Mouse (Mus musculus) small intestine, adult 10 weeks (tissue): ENCODE measurements around the gene Ccdc130. TPM values are rescaled to one million over a fixed set of nuclear protein-coding genes. Genes with fewer than 3 reads are reported as not detected.

Experiments
- polyA plus RNA-seq: library from polyadenylated mRNA; stranded (reverse); fragments of 350-450 nt; fragmentation: Illumina TruSeq; extraction: RNeasy Lipid Tissue Mini Kit (QIAGEN cat#74804); gene quantifications from one replicate; pipeline ENCODE4 v1.2.3, GENCODE M21; 2014; ENCODE audit warnings: low replicate concordance

The Ccdc130 gene
- 0.74 TPM for polyA plus RNA-seq

GRCm38 (mm10) chr8:84269950-84270773, at the start of gene Ccdc130:
TSS of gene Ccdc130 (minus strand) at chr8:84270380.

GRCm38 (mm10) chr8:84256822-84257610, 13.2 kb downstream of the Ccdc130 start, which contains the start of gene Mri1:
TSS of gene Mri1 (minus strand) at chr8:84257326.

GRCm38 (mm10) chr8:84249257-84250170, 20.7 kb downstream of the Ccdc130 start, which contains the start of gene D8Ertd738e:
TSS of gene D8Ertd738e (minus strand) at chr8:84249719.

GRCm38 (mm10) chr8:84236998-84237473, 33.1 kb downstream of the Ccdc130 start, which contains the start of gene Zswim4:
TSS of gene Zswim4 (minus strand) at chr8:84237055.

Other genes with a start within 250 kb of the Ccdc130 start
- gene Palm3, start 248.9 kb downstream of the Ccdc130 start, polyA plus RNA-seq: 0.22 TPM
- gene Il27ra, start 227.8 kb downstream of the Ccdc130 start, polyA plus RNA-seq: not detected
- gene Rln3, start 225.4 kb downstream of the Ccdc130 start, polyA plus RNA-seq: not detected
- gene Gm10643, start 205.2 kb downstream of the Ccdc130 start, polyA plus RNA-seq: 0.89 TPM
- 0.97 TPM for gene Rfx1, start 203.5 kb downstream of the Ccdc130 start, polyA plus RNA-seq
- 2.0 TPM for gene Dcaf15, start 165.6 kb downstream of the Ccdc130 start, polyA plus RNA-seq
- 0.63 TPM for gene Podnl1, start 144.4 kb downstream of the Ccdc130 start, polyA plus RNA-seq
- 0.19 TPM for gene Cc2d1a, start 122.4 kb downstream of the Ccdc130 start, polyA plus RNA-seq
- not detected for gene 4930432K21Rik, start 122.4 kb downstream of the Ccdc130 start, polyA plus RNA-seq
- gene Nanos3, start 85.2 kb downstream of the Ccdc130 start, polyA plus RNA-seq: not detected
- not detected for gene Zswim4, start 33.3 kb downstream of the Ccdc130 start, polyA plus RNA-seq
- 1.2 TPM for gene D8Ertd738e, start 20.7 kb downstream of the Ccdc130 start, polyA plus RNA-seq
- 2.8 TPM for gene Mri1, start 13.1 kb downstream of the Ccdc130 start, polyA plus RNA-seq
- 1.0 TPM for gene Cacna1a, start 118.1 kb upstream of the Ccdc130 start, polyA plus RNA-seq